Mouse (Mus musculus): Measurements from ENCODE around the gene Ism1. TPM values are rescaled to one million over a fixed set of nuclear protein-coding genes. Genes with fewer than 3 reads are reported as not detected.
A peak's percentile ranks its signal among the peaks of the same experiment; 100 is the strongest.

Gene Ism1
- polyA plus RNA-seq (2014; fragmentation: Nextera tagmentation; extraction: Ambion mirVana), result 5.7 and 7.3 TPM in 2 replicates

GRCm38 (mm10) chr2:139677809-139678274 lies at the start of gene Ism1:
TSS of gene Ism1 (plus strand) at chr2:139678178.
- 0 out of 2 replicates have a peak, but pooled peaks cover 2% of the 10 kb centered on the region for H3K4me1 ChIP-seq (ENCODE audit: control insufficient read depth, insufficient read depth, low read length)
- H3K4me2 ChIP-seq (replicated peaks; ENCODE audit: low read depth, low read length), result peak within 1 kb of the TSS; percentile 96
- ATAC-seq (ENCODE audit: low FRiP score, low TSS enrichment), result peak; percentile 73
- no peaks in the 10 kb centered on the region for H3K9me3 ChIP-seq (ENCODE audit: control insufficient read depth, low read length)
- H3K27ac ChIP-seq (ENCODE audit: low read depth, low read length), result peak within 1 kb of the TSS; percentile 84
- peak within 1 kb of the TSS; percentile 89 for H3K4me3 ChIP-seq (ENCODE audit: low read length)
- no peaks in the 10 kb centered on the region for H3K36me3 ChIP-seq (ENCODE audit: control insufficient read depth, insufficient read depth, low read length)
- under 1% methylated on average over 30 of the region's 39 CpGs for WGBS
- H3K27me3 ChIP-seq (ENCODE audit: control insufficient read depth, insufficient read depth, low read length), result peaks cover 3% of the 10 kb centered on the region; the same call in 1 of the 2 replicates
- peak within 1 kb of the TSS; percentile 88 for H3K9ac ChIP-seq (ENCODE audit: low read depth, low read length)

GRCm38 (mm10) chr2:139628731-139629130 lies 49.2 kb upstream of the Ism1 start:
- no peak overlapping the region for H3K27ac ChIP-seq (ENCODE audit: low read depth, low read length)
- 76% methylated on average over 4 of the region's 4 CpGs for WGBS
- no peak overlapping the region for H3K4me3 ChIP-seq (ENCODE audit: low read length)
- no peak for ATAC-seq (ENCODE audit: low FRiP score, low TSS enrichment)
- H3K4me2 ChIP-seq (replicated peaks; ENCODE audit: low read depth, low read length), result no peak overlapping the region
- H3K27me3 ChIP-seq (ENCODE audit: control insufficient read depth, insufficient read depth, low read length), result no peaks in the 10 kb centered on the region
- H3K4me1 ChIP-seq (ENCODE audit: control insufficient read depth, insufficient read depth, low read length), result no peaks in the 10 kb centered on the region
- H3K9ac ChIP-seq (ENCODE audit: low read depth, low read length), result no peak overlapping the region
- H3K36me3 ChIP-seq (ENCODE audit: control insufficient read depth, insufficient read depth, low read length), result no peaks in the 10 kb centered on the region
- no peaks in the 10 kb centered on the region for H3K9me3 ChIP-seq (ENCODE audit: control insufficient read depth, low read length)

GRCm38 (mm10) chr2:139629653-139630052 lies 48.3 kb upstream of the Ism1 start:
- H3K9me3 ChIP-seq (ENCODE audit: control insufficient read depth, low read length), result no peaks in the 10 kb centered on the region
- no peak overlapping the region for H3K4me2 ChIP-seq (replicated peaks; ENCODE audit: low read depth, low read length)
- 30% methylated on average over 3 of the region's 3 CpGs for WGBS
- no peak overlapping the region for H3K9ac ChIP-seq (ENCODE audit: low read depth, low read length)
- no peaks in the 10 kb centered on the region for H3K27me3 ChIP-seq (ENCODE audit: control insufficient read depth, insufficient read depth, low read length)
- H3K4me1 ChIP-seq (ENCODE audit: control insufficient read depth, insufficient read depth, low read length), result no peaks in the 10 kb centered on the region
- ATAC-seq (ENCODE audit: low FRiP score, low TSS enrichment), result peak; percentile 44
- no peak overlapping the region for H3K27ac ChIP-seq (ENCODE audit: low read depth, low read length)
- no peaks in the 10 kb centered on the region for H3K36me3 ChIP-seq (ENCODE audit: control insufficient read depth, insufficient read depth, low read length)
- H3K4me3 ChIP-seq (ENCODE audit: low read length), result no peak overlapping the region

- no peaks in the 10 kb centered on the region for H3K4me1 ChIP-seq (ENCODE audit: control insufficient read depth, insufficient read depth, low read length)
- ATAC-seq (ENCODE audit: low FRiP score, low TSS enrichment), result peak; percentile 84
- H3K27me3 ChIP-seq (ENCODE audit: control insufficient read depth, insufficient read depth, low read length), result no peaks in the 10 kb centered on the region
- H3K4me3 ChIP-seq (ENCODE audit: low read length), result no peak overlapping the region
- no peak overlapping the region for H3K27ac ChIP-seq (ENCODE audit: low read depth, low read length)
- H3K4me2 ChIP-seq (replicated peaks; ENCODE audit: low read depth, low read length), result no peak overlapping the region
- no peaks in the 10 kb centered on the region for H3K36me3 ChIP-seq (ENCODE audit: control insufficient read depth, insufficient read depth, low read length)
- H3K9ac ChIP-seq (ENCODE audit: low read depth, low read length), result no peak overlapping the region
- WGBS, result 30% methylated on average over 4 of the region's 4 CpGs
- no peaks in the 10 kb centered on the region for H3K9me3 ChIP-seq (ENCODE audit: control insufficient read depth, low read length)
These were observed 43.5 kb upstream of the Ism1 start for GRCm38 (mm10) chr2:139634506-139634905.

GRCm38 (mm10) chr2:139637861-139638260 lies 40.1 kb upstream of the Ism1 start:
- Histone ChIP-seq H3K4me2 (replicated peaks; ENCODE audit: low read depth, low read length) (no peak overlapping the region), H3K27ac (ENCODE audit: low read depth, low read length) (no peak overlapping the region), H3K9me3 (ENCODE audit: control insufficient read depth, low read length) (no peaks in the 10 kb centered on the region), H3K27me3 (ENCODE audit: control insufficient read depth, insufficient read depth, low read length) (no peaks in the 10 kb centered on the region), H3K36me3 (ENCODE audit: control insufficient read depth, insufficient read depth, low read length) (no peaks in the 10 kb centered on the region), H3K9ac (ENCODE audit: low read depth, low read length) (no peak overlapping the region), H3K4me1 (ENCODE audit: control insufficient read depth, insufficient read depth, low read length) (no peaks in the 10 kb centered on the region), H3K4me3 (ENCODE audit: low read length) (no peak overlapping the region)
- 17% methylated on average over 2 of the region's 2 CpGs for WGBS
- ATAC-seq (ENCODE audit: low FRiP score, low TSS enrichment), result no peak

GRCm38 (mm10) chr2:139641757-139642385 lies 36.1 kb upstream of the Ism1 start:
- WGBS, result 61% methylated on average over 7 of the region's 7 CpGs
- ATAC-seq (ENCODE audit: low FRiP score, low TSS enrichment), result no peak
- Histone ChIP-seq H3K27ac (ENCODE audit: low read depth, low read length) (no peak overlapping the region), H3K4me2 (replicated peaks; ENCODE audit: low read depth, low read length) (no peak overlapping the region), H3K4me1 (ENCODE audit: control insufficient read depth, insufficient read depth, low read length) (no peaks in the 10 kb centered on the region), H3K4me3 (ENCODE audit: low read length) (no peak overlapping the region), H3K36me3 (ENCODE audit: control insufficient read depth, insufficient read depth, low read length) (no peaks in the 10 kb centered on the region), H3K9me3 (ENCODE audit: control insufficient read depth, low read length) (no peaks in the 10 kb centered on the region), H3K9ac (ENCODE audit: low read depth, low read length) (no peak overlapping the region), H3K27me3 (ENCODE audit: control insufficient read depth, insufficient read depth, low read length) (no peaks in the 10 kb centered on the region)

- Histone ChIP-seq H3K9me3 (ENCODE audit: control insufficient read depth, low read length) (no peaks in the 10 kb centered on the region), H3K4me1 (ENCODE audit: control insufficient read depth, insufficient read depth, low read length) (0 out of 2 replicates have a peak, but pooled peaks cover 3% of the 10 kb centered on the region), H3K27ac (ENCODE audit: low read depth, low read length) (no peak overlapping the region), H3K4me3 (ENCODE audit: low read length) (no peak overlapping the region), H3K9ac (ENCODE audit: low read depth, low read length) (no peak overlapping the region), H3K36me3 (ENCODE audit: control insufficient read depth, insufficient read depth, low read length) (no peaks in the 10 kb centered on the region), H3K27me3 (ENCODE audit: control insufficient read depth, insufficient read depth, low read length) (no peaks in the 10 kb centered on the region), H3K4me2 (replicated peaks; ENCODE audit: low read depth, low read length) (no peak overlapping the region)
- 68% methylated on average over 3 of the region's 3 CpGs for WGBS
- ATAC-seq (ENCODE audit: low FRiP score, low TSS enrichment), result no peak
These were observed 28.5 kb upstream of the Ism1 start for GRCm38 (mm10) chr2:139649518-139649917.

- no peak overlapping the region for H3K27ac ChIP-seq (ENCODE audit: low read depth, low read length)
- no peaks in the 10 kb centered on the region for H3K36me3 ChIP-seq (ENCODE audit: control insufficient read depth, insufficient read depth, low read length)
- H3K9ac ChIP-seq (ENCODE audit: low read depth, low read length), result no peak overlapping the region
- no peak overlapping the region for H3K4me3 ChIP-seq (ENCODE audit: low read length)
- H3K9me3 ChIP-seq (ENCODE audit: control insufficient read depth, low read length), result no peaks in the 10 kb centered on the region
- H3K27me3 ChIP-seq (ENCODE audit: control insufficient read depth, insufficient read depth, low read length), result no peaks in the 10 kb centered on the region
- H3K4me1 ChIP-seq (ENCODE audit: control insufficient read depth, insufficient read depth, low read length), result no peaks in the 10 kb centered on the region
- 27% methylated on average over 4 of the region's 4 CpGs for WGBS
- H3K4me2 ChIP-seq (replicated peaks; ENCODE audit: low read depth, low read length), result no peak overlapping the region
- no peak for ATAC-seq (ENCODE audit: low FRiP score, low TSS enrichment)
These were observed 21.2 kb upstream of the Ism1 start for GRCm38 (mm10) chr2:139656750-139657149.

- Histone ChIP-seq H3K4me1 (ENCODE audit: control insufficient read depth, insufficient read depth, low read length) (0 out of 2 replicates have a peak, but pooled peaks cover 2% of the 10 kb centered on the region), H3K4me3 (ENCODE audit: low read length) (no peak overlapping the region), H3K36me3 (ENCODE audit: control insufficient read depth, insufficient read depth, low read length) (no peaks in the 10 kb centered on the region), H3K9me3 (ENCODE audit: control insufficient read depth, low read length) (no peaks in the 10 kb centered on the region), H3K4me2 (replicated peaks; ENCODE audit: low read depth, low read length) (no peak overlapping the region), H3K9ac (ENCODE audit: low read depth, low read length) (no peak overlapping the region), H3K27me3 (ENCODE audit: control insufficient read depth, insufficient read depth, low read length) (peaks cover 3% of the 10 kb centered on the region; the same call in 1 of the 2 replicates), H3K27ac (ENCODE audit: low read depth, low read length) (no peak overlapping the region)
- no peak for ATAC-seq (ENCODE audit: low FRiP score, low TSS enrichment)
- WGBS, result 70% methylated on average over 3 of the region's 3 CpGs
These were observed 6.1 kb upstream of the Ism1 start for GRCm38 (mm10) chr2:139671838-139672237.
